Mouse (Mus musculus): Measurements from ENCODE around the gene Rad54l. TPM values are rescaled to one million over a fixed set of nuclear protein-coding genes. Genes with fewer than 3 reads are reported as not detected.

The Rad54l gene
- polyA plus RNA-seq, 1 experiment from 2014 or later: 42.1 TPM

DNA sequence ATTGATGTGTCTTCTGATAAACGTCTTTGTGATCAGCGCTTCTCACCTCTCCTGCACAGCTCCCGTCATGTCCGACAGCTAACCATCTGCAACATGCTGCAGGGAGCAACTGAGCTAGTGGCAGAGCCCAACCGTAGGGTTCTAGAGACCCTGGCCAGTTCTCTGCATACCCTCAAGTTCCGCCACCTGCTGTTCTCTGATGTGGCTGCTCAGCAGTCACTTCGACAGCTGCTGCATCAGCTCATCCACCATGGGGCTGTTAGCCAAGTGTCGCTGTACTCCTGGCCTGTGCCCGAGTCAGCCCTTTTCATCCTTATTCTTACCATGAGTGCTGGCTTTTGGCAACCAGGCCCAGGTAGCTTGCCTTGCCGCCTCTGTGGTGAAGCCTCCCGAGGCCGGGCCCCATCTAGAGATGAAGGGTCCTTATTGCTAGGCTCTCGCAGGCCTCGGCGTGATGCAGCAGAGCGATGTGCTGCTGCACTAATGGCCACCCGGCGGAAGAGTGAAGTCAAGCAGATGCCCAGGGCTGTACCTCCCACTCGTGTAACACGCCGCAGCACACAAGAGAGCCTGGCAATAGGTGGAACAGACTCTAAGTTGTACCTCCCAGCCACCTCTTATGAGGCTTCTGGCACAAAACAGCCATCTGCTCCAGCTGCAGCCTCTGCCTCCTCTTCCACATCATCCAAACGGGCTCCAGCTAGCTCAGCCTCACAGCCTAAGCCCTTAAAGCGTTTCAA lies 34.8 kb downstream of the Rad54l start:
- DNase-seq (ENCODE audit: low spot score): no peak
- Histone ChIP-seq H3K9ac (ENCODE audit: low read depth, low read length) (no peak overlapping the region), H3K4me2 (replicated peaks; ENCODE audit: low read depth, low read length) (no peak overlapping the region), H3K36me3 (ENCODE audit: control insufficient read depth, insufficient read depth, low read length) (peaks cover 14% of the 10 kb centered on the region), H3K4me3 (ENCODE audit: low read depth, low read length) (no peak overlapping the region), H3K9me3 (ENCODE audit: control insufficient read depth, low read length) (no peaks in the 10 kb centered on the region), H3K4me1 (replicated peaks; ENCODE audit: control insufficient read depth, insufficient read depth, low read length) (no peaks in the 10 kb centered on the region), H3K27me3 (ENCODE audit: control insufficient read depth, insufficient read depth, low read length) (no peaks in the 10 kb centered on the region), H3K27ac (ENCODE audit: low read depth, low read length) (no peak overlapping the region)
- 89% methylated on average over 23 of the region's 23 CpGs for WGBS
- no peak for ATAC-seq (ENCODE audit: low FRiP score)

DNA sequence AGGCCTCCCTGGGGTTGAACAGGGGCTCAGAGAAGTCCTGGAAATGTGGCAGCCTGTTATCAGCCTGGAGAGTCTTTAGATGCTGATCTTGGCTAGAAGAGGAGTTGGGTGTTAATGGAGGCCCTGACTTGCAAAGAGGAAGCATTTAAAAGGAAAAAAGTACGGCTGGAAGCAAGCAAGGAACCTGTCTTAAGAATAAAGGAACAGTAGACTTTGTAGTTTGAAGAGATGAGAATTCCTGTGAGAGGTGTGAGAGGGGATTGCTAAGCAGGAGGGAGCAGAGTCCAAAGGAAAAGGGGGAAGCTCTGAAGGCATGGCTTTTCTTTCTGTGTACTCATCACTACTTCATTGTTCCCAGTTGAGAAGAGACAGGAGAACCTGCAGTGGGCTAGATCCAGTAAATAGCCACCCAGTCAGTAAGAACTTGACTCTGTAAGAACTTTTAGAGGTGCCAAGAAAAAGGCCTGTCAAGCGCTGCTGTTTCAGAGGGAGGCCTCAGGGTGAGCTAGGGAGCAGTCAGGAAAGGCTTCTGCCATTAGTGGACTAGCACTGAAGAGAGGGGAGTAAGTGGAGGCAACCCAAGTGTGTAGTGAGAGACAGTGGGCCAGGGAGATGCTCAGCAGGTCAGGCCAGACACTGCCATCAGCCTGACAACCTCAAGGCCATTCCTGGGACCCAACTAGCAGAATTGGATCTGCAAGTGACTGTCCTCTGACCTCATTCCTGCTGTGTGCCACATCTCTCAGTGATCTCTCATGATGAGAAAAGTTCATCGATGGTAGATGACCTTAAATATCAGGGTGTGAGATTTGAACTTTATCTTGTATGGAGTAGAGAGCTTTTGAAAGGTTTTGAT lies 46.0 kb downstream of the Rad54l start:
- Histone ChIP-seq H3K4me2 (replicated peaks; ENCODE audit: low read depth, low read length) (peak overlapping the region; percentile 86), H3K36me3 (ENCODE audit: control insufficient read depth, insufficient read depth, low read length) (0 out of 2 replicates have a peak, but pooled peaks cover 4% of the 10 kb centered on the region), H3K9me3 (ENCODE audit: control insufficient read depth, low read length) (no peaks in the 10 kb centered on the region), H3K27ac (ENCODE audit: low read depth, low read length) (no peak overlapping the region), H3K4me3 (ENCODE audit: low read depth, low read length) (peak overlapping the region; percentile 99), H3K4me1 (replicated peaks; ENCODE audit: control insufficient read depth, insufficient read depth, low read length) (peaks cover 9% of the 10 kb centered on the region), H3K27me3 (ENCODE audit: control insufficient read depth, insufficient read depth, low read length) (no peaks in the 10 kb centered on the region), H3K9ac (ENCODE audit: low read depth, low read length) (peak overlapping the region; percentile 98)
- ATAC-seq (ENCODE audit: low FRiP score) (no peak), DNase-seq (ENCODE audit: low spot score) (no peak)
- 65% methylated on average over 3 of the region's 3 CpGs for WGBS

DNA sequence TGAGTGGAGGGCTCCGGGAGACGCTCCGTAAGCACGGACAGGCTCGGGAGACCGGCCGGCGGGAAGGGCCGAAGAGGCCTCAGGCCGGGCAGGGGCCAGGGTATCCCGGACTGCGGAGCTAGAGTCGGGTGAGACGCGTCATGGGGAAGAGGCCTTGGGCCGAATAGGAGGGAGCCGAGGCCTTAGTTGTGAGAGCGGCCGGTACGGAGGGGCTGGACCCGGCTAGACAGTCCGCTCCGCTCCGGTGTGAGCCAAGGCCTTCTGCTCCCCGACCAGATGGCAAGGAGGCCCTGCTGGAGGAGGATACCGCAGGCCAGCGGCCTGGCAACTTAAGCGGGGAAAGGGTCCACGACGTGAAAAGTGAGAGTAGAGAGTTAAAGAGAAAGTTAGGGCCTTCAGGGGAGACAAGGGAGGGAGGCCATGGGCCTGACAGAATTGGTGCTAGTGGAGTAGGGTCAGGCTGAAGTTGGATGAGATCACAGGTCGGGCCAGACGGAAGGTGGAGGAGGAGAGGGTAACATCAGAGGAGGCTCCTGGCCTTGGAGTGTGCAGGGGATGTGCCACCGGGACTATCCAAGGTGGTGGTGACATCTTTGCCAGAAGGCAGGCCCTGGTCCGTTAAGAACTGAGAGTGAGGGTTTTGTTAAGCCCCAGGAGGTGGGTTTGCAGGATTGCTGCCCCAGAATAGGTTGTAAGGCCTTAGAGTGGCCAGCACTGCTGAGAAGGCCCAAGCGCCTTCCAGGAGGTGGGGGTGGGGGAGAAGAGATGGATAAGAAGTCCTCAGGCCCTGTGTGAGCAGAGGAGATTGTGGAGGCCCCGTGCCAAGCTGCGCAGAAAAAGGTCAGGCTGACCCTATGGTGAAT lies 46.9 kb downstream of the Rad54l start:
- Histone ChIP-seq H3K4me2 (replicated peaks; ENCODE audit: low read depth, low read length) (peak overlapping the region; percentile 86), H3K9ac (ENCODE audit: low read depth, low read length) (peak overlapping the region; percentile 98), H3K27ac (ENCODE audit: low read depth, low read length) (peak overlapping the region; percentile 98), H3K4me3 (ENCODE audit: low read depth, low read length) (peak overlapping the region; percentile 99), H3K9me3 (ENCODE audit: control insufficient read depth, low read length) (no peaks in the 10 kb centered on the region), H3K4me1 (replicated peaks; ENCODE audit: control insufficient read depth, insufficient read depth, low read length) (peaks cover 9% of the 10 kb centered on the region), H3K27me3 (ENCODE audit: control insufficient read depth, insufficient read depth, low read length) (no peaks in the 10 kb centered on the region), H3K36me3 (ENCODE audit: control insufficient read depth, insufficient read depth, low read length) (0 out of 2 replicates have a peak, but pooled peaks cover 4% of the 10 kb centered on the region)
- WGBS: 3% methylated on average over 37 of the region's 37 CpGs
- ATAC-seq (ENCODE audit: low FRiP score) (peak; percentile 30), DNase-seq (ENCODE audit: low spot score) (peak; percentile 64)

DNA sequence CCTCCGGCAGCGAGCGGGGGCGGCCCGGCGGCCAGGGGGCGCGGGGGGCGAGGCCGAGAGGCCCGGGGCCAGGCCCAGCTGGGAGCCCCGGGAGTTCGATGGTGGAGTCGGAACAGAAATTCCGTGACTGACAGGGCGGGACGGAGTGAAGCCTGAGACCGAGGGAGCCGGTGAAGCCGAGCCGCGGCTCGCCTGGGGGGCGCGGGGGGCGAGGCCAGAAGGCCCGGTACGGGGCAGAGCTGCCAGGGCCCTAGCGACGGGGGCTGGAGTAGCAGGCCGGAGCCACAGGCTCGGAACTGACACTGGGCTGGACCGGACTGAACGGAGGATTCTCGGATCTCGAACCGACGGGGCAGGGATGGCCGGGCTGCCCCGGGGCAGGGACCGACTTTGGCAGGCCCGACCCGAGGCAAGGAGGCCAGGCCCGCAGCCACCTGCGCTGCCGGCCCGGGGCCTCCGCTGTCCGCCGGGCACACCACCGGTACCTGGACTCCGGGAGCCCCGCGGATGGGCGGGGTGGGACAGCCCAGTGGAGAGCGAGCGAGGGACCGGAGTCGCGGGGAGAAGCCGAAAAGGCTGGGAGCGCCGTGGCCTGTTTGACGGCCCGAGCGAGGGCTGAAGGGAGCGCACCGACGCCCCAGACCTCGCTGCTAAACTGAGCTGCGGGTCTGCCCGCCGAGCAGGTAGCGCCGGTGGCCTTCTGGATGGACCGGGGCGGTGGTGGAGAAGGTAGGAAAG lies 47.7 kb downstream of the Rad54l start:
- DNase-seq (ENCODE audit: low spot score) (peak; percentile 80), ATAC-seq (ENCODE audit: low FRiP score) (peak; percentile 82)
- peak overlapping the region; percentile 98 for H3K27ac ChIP-seq (ENCODE audit: low read depth, low read length)
- peak overlapping the region; percentile 99 for H3K4me3 ChIP-seq (ENCODE audit: low read depth, low read length)
- no peaks in the 10 kb centered on the region for H3K9me3 ChIP-seq (ENCODE audit: control insufficient read depth, low read length)
- peak overlapping the region; percentile 98 for H3K9ac ChIP-seq (ENCODE audit: low read depth, low read length)
- under 1% methylated on average over 62 of the region's 77 CpGs for WGBS
- no peaks in the 10 kb centered on the region for H3K27me3 ChIP-seq (ENCODE audit: control insufficient read depth, insufficient read depth, low read length)
- peaks cover 9% of the 10 kb centered on the region for H3K4me1 ChIP-seq (replicated peaks; ENCODE audit: control insufficient read depth, insufficient read depth, low read length)
- 0 out of 2 replicates have a peak, but pooled peaks cover 4% of the 10 kb centered on the region for H3K36me3 ChIP-seq (ENCODE audit: control insufficient read depth, insufficient read depth, low read length)
- peak overlapping the region; percentile 86 for H3K4me2 ChIP-seq (replicated peaks; ENCODE audit: low read depth, low read length)

DNA sequence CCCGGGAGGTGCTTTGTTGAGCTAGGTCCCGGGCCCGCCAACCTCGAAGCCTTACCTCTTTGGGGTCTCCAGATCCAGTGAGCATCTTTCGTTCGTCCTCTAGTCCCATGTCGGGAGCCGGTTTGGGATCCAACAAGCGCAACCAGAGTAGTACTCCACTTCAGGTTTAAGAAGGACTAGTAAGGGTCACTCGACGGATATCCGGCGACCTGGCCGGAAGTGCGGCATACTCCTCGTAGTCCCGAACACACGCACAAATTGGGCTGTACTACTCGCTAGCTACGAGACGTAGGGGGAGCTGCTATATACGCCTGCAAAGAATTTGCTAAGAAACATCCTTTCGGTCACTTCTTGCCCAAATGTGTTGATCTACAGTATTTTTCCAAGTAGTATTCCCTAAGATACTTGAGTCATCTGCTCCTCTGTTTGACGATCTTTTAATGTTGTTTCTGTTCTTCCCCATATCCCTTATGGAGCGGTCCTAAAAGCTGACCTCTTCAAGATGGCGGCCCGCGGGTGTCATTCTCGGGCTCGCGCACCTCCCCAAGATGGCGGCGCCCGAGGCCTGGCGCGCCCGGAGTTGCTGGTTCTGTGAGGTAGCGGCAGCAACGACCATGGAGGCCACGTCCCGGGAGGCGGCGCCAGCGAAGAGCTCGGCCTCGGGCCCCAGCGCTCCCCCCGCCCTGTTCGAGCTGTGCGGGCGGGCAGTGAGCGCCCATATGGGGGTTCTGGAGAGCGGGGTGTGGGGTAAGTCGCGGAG lies 48.4 kb downstream of the Rad54l start, which contains the start of the genes Uqcrh and Lrrc41:
Gene Uqcrh (minus strand): TSS at position 211 of the 760 bp plus-strand sequence.
Gene Lrrc41 (plus strand): TSS at position 409 of the 760 bp plus-strand sequence.
- under 1% methylated on average over 53 of the region's 55 CpGs for WGBS
- peaks cover 9% of the 10 kb centered on the region for H3K4me1 ChIP-seq (replicated peaks; ENCODE audit: control insufficient read depth, insufficient read depth, low read length)

DNA sequence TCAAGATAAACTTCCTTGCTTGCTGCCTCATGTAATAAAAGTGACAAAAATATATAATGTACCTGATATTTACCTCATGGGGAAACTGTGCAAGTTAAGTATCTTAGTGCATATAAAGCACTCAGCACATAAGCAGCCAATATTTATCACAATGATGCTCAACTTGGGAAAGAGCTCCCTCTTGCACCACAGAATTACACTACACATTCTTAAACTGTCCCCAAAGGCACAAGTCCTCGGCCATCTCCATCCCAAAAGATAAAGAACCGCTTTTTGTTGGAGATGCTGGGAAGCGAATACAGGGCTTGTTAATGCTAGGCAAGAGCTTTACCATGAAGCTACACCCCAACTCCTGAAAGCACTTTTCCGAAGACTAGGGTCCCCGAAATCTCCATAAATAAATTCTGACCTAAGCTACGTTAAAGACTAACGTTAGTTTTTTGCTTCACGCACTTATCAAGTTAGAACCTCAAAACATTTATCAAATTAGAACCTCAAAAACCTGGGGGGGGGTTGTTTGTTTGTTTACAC lies 49.3 kb downstream of the Rad54l start:
- H3K27ac ChIP-seq (ENCODE audit: low read depth, low read length): no peak overlapping the region
- 4% methylated on average over 8 of the region's 8 CpGs for WGBS

More for the DNA sequence above, 48.4 kb downstream of the Rad54l start, which contains the start of the genes Uqcrh and Lrrc41:
- ATAC-seq (ENCODE audit: low FRiP score): peak; percentile 95
- Histone ChIP-seq H3K9ac (ENCODE audit: low read depth, low read length) (peak within 1 kb of the TSS; percentile 98), H3K36me3 (ENCODE audit: control insufficient read depth, insufficient read depth, low read length) (no peaks in the 10 kb centered on the region), H3K27me3 (ENCODE audit: control insufficient read depth, insufficient read depth, low read length) (no peaks in the 10 kb centered on the region), H3K4me2 (replicated peaks; ENCODE audit: low read depth, low read length) (peak within 1 kb of the TSS; percentile 86), H3K4me3 (ENCODE audit: low read depth, low read length) (peak within 1 kb of the TSS; percentile 99), H3K9me3 (ENCODE audit: control insufficient read depth, low read length) (no peaks in the 10 kb centered on the region), H3K27ac (ENCODE audit: low read depth, low read length) (peak within 1 kb of the TSS; percentile 98)
- DNase-seq (ENCODE audit: low spot score): peak; percentile 95

DNA sequence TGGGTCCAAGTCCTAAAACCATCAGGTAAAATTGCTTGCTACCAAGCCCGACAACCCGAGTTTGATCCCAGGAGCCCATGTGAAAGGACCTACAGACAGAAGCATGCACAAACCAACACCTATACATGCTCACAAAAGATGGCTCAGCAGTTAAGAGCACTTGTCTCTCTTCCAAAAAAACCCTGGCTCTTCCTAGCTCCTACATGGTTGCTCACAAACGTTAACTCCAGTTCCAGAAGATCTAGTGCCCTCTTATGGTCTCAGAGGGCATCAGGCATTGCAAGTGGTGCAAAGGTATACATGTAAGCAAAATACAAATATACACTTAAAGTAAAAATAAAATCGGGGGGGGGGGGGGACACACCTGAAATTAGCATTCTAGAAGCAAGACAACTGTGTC lies 50.3 kb downstream of the Rad54l start:
- no peak overlapping the region for H3K27ac ChIP-seq (ENCODE audit: low read depth, low read length)
- no peak overlapping the region for H3K9ac ChIP-seq (ENCODE audit: low read depth, low read length)
- peaks cover 9% of the 10 kb centered on the region for H3K4me1 ChIP-seq (replicated peaks; ENCODE audit: control insufficient read depth, insufficient read depth, low read length)
- no peak overlapping the region for H3K4me3 ChIP-seq (ENCODE audit: low read depth, low read length)
- peaks cover 2% of the 10 kb centered on the region; the same call in 1 of the 2 replicates for H3K36me3 ChIP-seq (ENCODE audit: control insufficient read depth, insufficient read depth, low read length)
- no peak for ATAC-seq (ENCODE audit: low FRiP score)
- DNase-seq (ENCODE audit: low spot score): no peak
- H3K9me3 ChIP-seq (ENCODE audit: control insufficient read depth, low read length): no peaks in the 10 kb centered on the region
- H3K27me3 ChIP-seq (ENCODE audit: control insufficient read depth, insufficient read depth, low read length): no peaks in the 10 kb centered on the region
- WGBS: 57% methylated on average over 4 of the region's 4 CpGs
- no peak overlapping the region for H3K4me2 ChIP-seq (replicated peaks; ENCODE audit: low read depth, low read length)

More for the DNA sequence above, 49.3 kb downstream of the Rad54l start:
- DNase-seq (ENCODE audit: low spot score) (peak; percentile 29), ATAC-seq (ENCODE audit: low FRiP score) (no peak)
- peak overlapping the region; percentile 99 for H3K4me3 ChIP-seq (ENCODE audit: low read depth, low read length)
- peaks cover 2% of the 10 kb centered on the region; the same call in 1 of the 2 replicates for H3K36me3 ChIP-seq (ENCODE audit: control insufficient read depth, insufficient read depth, low read length)
- H3K9me3 ChIP-seq (ENCODE audit: control insufficient read depth, low read length): no peaks in the 10 kb centered on the region
- peaks cover 9% of the 10 kb centered on the region for H3K4me1 ChIP-seq (replicated peaks; ENCODE audit: control insufficient read depth, insufficient read depth, low read length)
- H3K9ac ChIP-seq (ENCODE audit: low read depth, low read length): peak overlapping the region; percentile 98
- H3K27me3 ChIP-seq (ENCODE audit: control insufficient read depth, insufficient read depth, low read length): no peaks in the 10 kb centered on the region
- peak overlapping the region; percentile 52 for H3K4me2 ChIP-seq (replicated peaks; ENCODE audit: low read depth, low read length)

All from hindbrain, embryonic 11.5 days (tissue).